Mouse (Mus musculus) embryonic facial prominence, embryonic 14.5 days (tissue): ENCODE results near the gene Gsto1. TPM values are rescaled to one million over a fixed set of nuclear protein-coding genes. Genes with fewer than 3 reads are reported as not detected.

Source experiments
- ATAC-seq: fragments of 200-750 bp; cut with Nextera tagmentation; 2 replicates; pipeline ENCODE4 v1.8.0; 2017; ENCODE audit warnings: low read depth, moderate number of reproducible peaks, moderate TSS enrichment
- DNase-seq: peaks from one replicate; pipeline ENCODE4 v3.0.0-alpha.2; 2015; ENCODE audit warnings: low spot score
- H3K27ac ChIP-seq: fragments of 300-500 bp; sonication (generic); replicated peaks from 2 replicates; pipeline ENCODE4 v1.5.1; 2014; ENCODE audit warnings: low read depth, mild to moderate bottlenecking, low read length, moderate library complexity
- H3K27me3 ChIP-seq: fragments of 300-500 bp; sonication (generic); replicated peaks from 2 replicates; pipeline ENCODE4 v1.6.1; 2014; ENCODE audit warnings: low read length; ENCODE audit not compliant: control insufficient read depth, insufficient read depth
- H3K36me3 ChIP-seq: fragments of 300-500 bp; sonication (generic); 2 replicates; pipeline ENCODE4 v1.6.1; 2014; ENCODE audit warnings: low read length, mixed read lengths; ENCODE audit not compliant: control insufficient read depth, insufficient read depth
- H3K4me1 ChIP-seq: fragments of 300-500 bp; sonication (generic); 2 replicates; pipeline ENCODE4 v1.6.1; 2014; ENCODE audit warnings: antibody characterized with exemption, low read length; ENCODE audit not compliant: control insufficient read depth, insufficient read depth
- H3K4me2 ChIP-seq: fragments of 300-500 bp; sonication (generic); 2 replicates; pipeline ENCODE4 v1.6.1; 2014; ENCODE audit warnings: low read depth, mild to moderate bottlenecking, low read length, moderate library complexity, mixed read lengths
- H3K4me3 ChIP-seq: fragments of 300-500 bp; sonication (generic); 2 replicates; pipeline ENCODE4 v1.5.1; 2014; ENCODE audit warnings: low read depth, mild to moderate bottlenecking, low read length
- H3K9ac ChIP-seq: fragments of 300-500 bp; sonication (generic); 2 replicates; pipeline ENCODE4 v1.6.1; 2014; ENCODE audit warnings: low read depth, mild to moderate bottlenecking, low read length, moderate library complexity, mixed read lengths
- H3K9me3 ChIP-seq: fragments of 300-500 bp; sonication (generic); 2 replicates; pipeline ENCODE4 v1.6.1; 2016; ENCODE audit warnings: low read length; ENCODE audit not compliant: control insufficient read depth
- WGBS: fragments of 180-500 bp; shearing (Covaris S2); extraction: QIAGEN DNeasy Blood & Tissue Kit; methylation state at CpG from one replicate; pipeline ENCODE4 v1.1.7; 2014; 5-methylcytosine and 5-hydroxymethylcytosine counted together
- polyA plus RNA-seq: library from polyadenylated mRNA; unstranded; fragments of >200 nt; fragmentation: Nextera tagmentation; extraction: Ambion mirVana; gene quantifications from 2 replicates; pipeline ENCODE4 v1.2.1, GENCODE M21; 2014

Gsto1 gene
- polyA plus RNA-seq, 1 experiment from 2014 or later: 148 TPM

- ATAC-seq (no peak), DNase-seq (no peak)
- Histone ChIP-seq H3K4me3 (no peak overlapping the region), H3K9me3 (no peaks in the 10 kb centered on the region), H3K27me3 (no peaks in the 10 kb centered on the region), H3K4me2 (no peak overlapping the region), H3K9ac (no peak overlapping the region), H3K36me3 (no peaks in the 10 kb centered on the region), H3K4me1 (peaks cover 26% of the 10 kb centered on the region; the same call in 1 of the 2 replicates), H3K27ac (no peak overlapping the region)
- 83% methylated on average over 4 of the region's 4 CpGs for WGBS
Observed at GRCm38 (mm10) chr19:47905081-47905480, 50.3 kb downstream of the Gsto1 start.

DNA sequence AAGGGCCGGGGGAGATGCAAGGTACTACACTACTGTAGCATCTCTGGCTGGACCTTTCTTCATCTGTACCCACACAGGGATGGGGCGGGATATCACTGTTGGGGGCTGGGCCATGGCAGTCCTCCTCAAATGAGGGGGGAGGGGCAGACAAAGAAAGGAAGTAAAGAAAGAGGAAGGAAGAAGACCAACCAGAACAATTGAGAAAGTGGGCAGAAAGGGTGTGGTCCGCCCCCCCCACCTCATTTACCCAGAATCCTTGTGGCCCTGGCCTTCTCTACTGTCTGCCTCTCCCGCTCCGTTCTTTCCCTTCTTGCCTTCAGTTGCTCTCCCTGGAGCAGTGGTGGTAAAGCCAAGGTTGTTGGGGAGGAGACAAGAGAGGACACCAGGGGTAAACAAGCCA is 50.8 kb downstream of the Gsto1 start:
- Histone ChIP-seq H3K36me3 (no peaks in the 10 kb centered on the region), H3K27me3 (no peaks in the 10 kb centered on the region), H3K4me2 (no peak overlapping the region), H3K9me3 (no peaks in the 10 kb centered on the region), H3K27ac (no peak overlapping the region), H3K4me1 (peaks cover 29% of the 10 kb centered on the region; the same call in 1 of the 2 replicates), H3K9ac (no peak overlapping the region), H3K4me3 (no peak overlapping the region)
- WGBS: 79% methylated on average over 5 of the region's 5 CpGs
- ATAC-seq (no peak), DNase-seq (no peak)

DNA sequence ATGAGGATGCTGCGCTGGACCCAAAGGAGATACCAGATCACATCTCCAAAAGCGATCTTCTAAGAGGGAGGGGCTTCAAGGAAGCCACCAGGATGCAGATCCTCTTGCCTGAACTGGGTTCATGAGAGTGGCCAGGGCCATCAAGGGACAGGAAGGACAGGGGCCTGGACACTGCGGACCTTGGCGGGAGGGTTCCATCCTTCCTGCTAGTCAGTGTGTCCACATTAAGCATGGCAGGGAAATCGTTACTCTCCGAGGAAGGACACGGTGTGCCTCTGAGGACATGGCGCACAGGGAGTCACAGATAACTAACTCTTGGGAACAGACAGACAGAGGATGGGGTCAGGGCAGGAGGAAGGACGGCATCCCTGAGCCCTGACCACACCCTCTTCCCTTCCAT is 52.8 kb downstream of the Gsto1 start:
- H3K9me3 ChIP-seq: no peaks in the 10 kb centered on the region
- 87% methylated on average over 9 of the region's 9 CpGs for WGBS
- no peak overlapping the region for H3K27ac ChIP-seq
- no peaks in the 10 kb centered on the region for H3K27me3 ChIP-seq
- ATAC-seq (no peak), DNase-seq (no peak)
- no peak overlapping the region for H3K9ac ChIP-seq
- H3K4me2 ChIP-seq: no peak overlapping the region
- H3K4me1 ChIP-seq: peaks cover 28% of the 10 kb centered on the region; the same call in 1 of the 2 replicates
- no peak overlapping the region for H3K4me3 ChIP-seq
- no peaks in the 10 kb centered on the region for H3K36me3 ChIP-seq

- peak; percentile 64 for ATAC-seq
- WGBS: 20% methylated on average over 6 of the region's 6 CpGs
Observed at GRCm38 (mm10) chr19:47908961-47909371, 54.2 kb downstream of the Gsto1 start.

GRCm38 (mm10) chr19:47909387-47910116 is 54.8 kb downstream of the Gsto1 start:
- ATAC-seq (peak; percentile 71), DNase-seq (peak; percentile 67)
- Histone ChIP-seq H3K4me1 (peaks cover 16% of the 10 kb centered on the region; the same call in 1 of the 2 replicates), H3K4me2 (peak overlapping the region; percentile 53), H3K9ac (peak overlapping the region; percentile 66), H3K27ac (peak overlapping the region; percentile 86), H3K27me3 (no peaks in the 10 kb centered on the region), H3K36me3 (no peaks in the 10 kb centered on the region), H3K4me3 (peak overlapping the region; percentile 31), H3K9me3 (no peaks in the 10 kb centered on the region)
- WGBS: 1% methylated on average over 9 of the region's 10 CpGs

More at GRCm38 (mm10) chr19:47908961-47909371, 54.2 kb downstream of the Gsto1 start:
- H3K4me2 ChIP-seq: peak overlapping the region; percentile 53
- H3K4me3 ChIP-seq: peak overlapping the region; percentile 31
- no peaks in the 10 kb centered on the region for H3K9me3 ChIP-seq
- H3K4me1 ChIP-seq: peaks cover 16% of the 10 kb centered on the region; the same call in 1 of the 2 replicates
- peak overlapping the region; percentile 86 for H3K27ac ChIP-seq
- H3K27me3 ChIP-seq: no peaks in the 10 kb centered on the region
- peak overlapping the region; percentile 66 for H3K9ac ChIP-seq
- H3K36me3 ChIP-seq: no peaks in the 10 kb centered on the region
- peak; percentile 54 for DNase-seq

DNA sequence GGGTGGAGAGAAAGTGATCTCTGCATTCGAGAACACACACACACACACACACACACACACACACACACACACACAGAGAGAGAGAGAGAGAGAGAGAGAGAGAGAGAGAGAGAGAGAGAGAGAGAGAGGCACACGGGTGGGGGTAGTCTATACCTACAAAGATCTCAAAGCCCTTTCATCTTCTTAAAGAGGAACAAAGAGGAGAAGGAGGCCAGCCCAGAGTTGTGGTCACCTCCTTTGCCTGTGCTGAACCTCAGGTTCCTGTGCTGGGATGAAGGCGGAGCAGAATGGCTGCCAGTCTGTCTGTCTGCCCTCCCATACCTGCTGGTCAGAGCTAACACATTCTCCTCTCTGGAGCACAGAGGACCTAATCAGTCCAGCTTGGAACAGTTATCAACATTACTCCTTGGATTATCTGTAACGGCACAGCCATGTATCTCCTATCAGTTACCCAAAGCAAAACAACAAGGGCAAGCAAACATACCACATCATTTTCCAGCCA is 55.4 kb downstream of the Gsto1 start:
- DNase-seq (no peak), ATAC-seq (no peak)
- Histone ChIP-seq H3K27ac (peak overlapping the region; percentile 86), H3K4me1 (peaks cover 16% of the 10 kb centered on the region; the same call in 1 of the 2 replicates), H3K27me3 (no peaks in the 10 kb centered on the region), H3K9me3 (no peaks in the 10 kb centered on the region), H3K4me2 (peak overlapping the region; percentile 53), H3K4me3 (peak overlapping the region; percentile 31; the same call in 1 of the 2 replicates), H3K36me3 (no peaks in the 10 kb centered on the region), H3K9ac (peak overlapping the region; percentile 66)
- 37% methylated on average over 4 of the region's 4 CpGs for WGBS

DNA sequence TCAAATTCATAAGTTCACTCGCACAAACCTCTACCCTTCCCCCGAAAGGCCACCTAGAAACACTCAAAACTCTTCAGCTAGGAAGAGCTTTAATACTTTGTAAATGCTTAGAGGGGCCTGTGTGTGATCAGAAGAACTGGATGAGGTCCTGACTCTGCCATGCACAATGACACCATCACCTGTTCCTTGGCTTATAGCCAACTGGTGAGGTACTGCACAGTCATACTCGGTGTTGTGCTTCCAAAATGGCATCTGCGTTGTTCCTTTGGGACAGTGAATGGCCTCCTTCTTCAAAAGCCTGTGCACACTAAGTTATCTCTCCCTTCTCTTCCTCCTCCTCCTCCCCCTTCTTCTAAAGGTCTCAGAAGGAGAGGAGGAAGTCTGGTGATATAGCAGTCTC is 56.0 kb downstream of the Gsto1 start:
- Histone ChIP-seq H3K27me3 (no peaks in the 10 kb centered on the region), H3K4me2 (no peak overlapping the region), H3K9ac (no peak overlapping the region), H3K36me3 (no peaks in the 10 kb centered on the region), H3K9me3 (no peaks in the 10 kb centered on the region), H3K4me3 (no peak overlapping the region), H3K4me1 (peaks cover 16% of the 10 kb centered on the region; the same call in 1 of the 2 replicates), H3K27ac (peak overlapping the region; percentile 86; the same call in 1 of the 2 replicates)
- DNase-seq (no peak), ATAC-seq (no peak)
- WGBS: 82% methylated on average over 4 of the region's 4 CpGs

- peaks cover 30% of the 10 kb centered on the region for H3K4me1 ChIP-seq
- DNase-seq: no peak
- H3K9ac ChIP-seq: no peak overlapping the region
- H3K27me3 ChIP-seq: no peaks in the 10 kb centered on the region
- H3K4me3 ChIP-seq: no peak overlapping the region
- WGBS: 84% methylated on average over 7 of the region's 7 CpGs
- no peaks in the 10 kb centered on the region for H3K9me3 ChIP-seq
- no peaks in the 10 kb centered on the region for H3K36me3 ChIP-seq
- ATAC-seq: no peak
- H3K27ac ChIP-seq: no peak overlapping the region
- no peak overlapping the region for H3K4me2 ChIP-seq
Observed at GRCm38 (mm10) chr19:47913344-47913743, 58.6 kb downstream of the Gsto1 start.
